Mouse (Mus musculus): ENCODE measurements at regions not wholly inside any gene's neighbourhood (a gene's known extent, or its start where the extent isn't known, plus 50 kb on each side); places are given as distances from the start of the nearest gene placed in this dataset.

- TF ChIP-seq GATA1 (IDR thresholded peaks at IDR 0.05; ENCODE audit: low read length), result no peak
Measured at GRCm38 (mm10) chr6:31124872-31125271, 166.0 kb upstream of the Klf14 start.

DNA sequence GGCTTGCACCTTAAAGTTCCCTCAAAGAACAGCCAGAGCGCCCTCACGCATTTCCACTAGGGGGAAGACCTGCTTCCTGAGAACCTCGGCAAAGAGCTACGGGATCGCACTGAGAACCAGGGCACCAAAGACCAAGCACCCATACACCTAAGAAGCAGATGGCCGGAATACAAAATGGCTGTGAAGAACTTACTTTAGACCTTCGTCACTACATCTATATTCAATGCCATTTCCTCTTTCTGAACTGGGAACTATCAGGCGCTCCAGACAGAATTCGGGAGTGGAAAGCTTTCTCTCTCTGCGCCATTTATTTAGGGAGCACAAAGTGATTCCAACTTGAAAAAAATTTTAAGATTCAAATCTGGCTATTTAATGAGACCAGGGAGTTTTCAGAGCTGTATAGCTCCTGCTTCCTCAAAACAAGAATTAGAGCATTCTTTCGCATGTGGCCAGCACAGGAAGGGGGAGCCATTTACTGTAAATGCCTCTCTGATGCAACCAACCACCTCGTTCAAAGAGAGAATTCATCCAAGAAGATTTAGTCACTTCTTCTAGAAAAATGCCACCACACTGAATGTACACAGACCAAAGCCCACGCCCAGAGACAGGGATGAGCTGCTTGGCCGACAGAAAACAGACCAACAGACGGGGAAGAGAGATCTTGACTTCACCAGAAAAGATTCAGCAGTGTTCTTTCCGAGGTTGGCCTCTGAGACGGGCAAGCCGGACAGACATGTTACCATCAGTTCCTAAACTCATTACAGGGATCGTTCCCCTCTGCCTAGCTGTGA is 166.6 kb upstream of the Klf14 start:
- TF ChIP-seq GATA1 (IDR thresholded peaks at IDR 0.05; ENCODE audit: low read length), result no peak

GRCm38 (mm10) chr6:31126131-31126871 is 167.4 kb upstream of the Klf14 start:
- no peak for TF ChIP-seq GATA1 (IDR thresholded peaks at IDR 0.05; ENCODE audit: low read length)

GRCm38 (mm10) chr6:31129170-31129569 is 170.3 kb upstream of the Klf14 start:
- TF ChIP-seq GATA1 (IDR thresholded peaks at IDR 0.05; ENCODE audit: low read length), result no peak

GRCm38 (mm10) chr6:31129987-31130386 is 171.1 kb upstream of the Klf14 start:
- no peak for TF ChIP-seq GATA1 (IDR thresholded peaks at IDR 0.05; ENCODE audit: low read length)

DNA sequence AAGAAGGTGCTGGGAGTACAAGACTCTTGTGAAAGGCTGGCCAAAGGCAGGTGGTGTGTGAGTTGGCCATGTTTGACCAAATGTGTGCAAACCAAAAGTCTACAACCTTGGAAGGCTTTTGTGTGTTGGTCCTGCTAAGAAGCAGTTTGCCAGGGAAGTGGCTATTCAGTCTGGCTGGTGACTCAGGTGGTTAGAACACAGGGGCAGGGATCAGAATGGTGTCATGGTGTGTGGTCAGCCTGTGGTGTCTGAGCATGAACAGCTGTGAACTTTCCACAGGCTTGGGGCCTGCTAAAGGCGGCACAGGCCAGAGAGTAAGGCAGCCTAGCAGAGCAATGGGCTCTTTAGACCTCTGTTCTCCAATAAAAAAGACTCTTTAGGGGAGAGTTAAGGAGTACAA is 171.6 kb upstream of the Klf14 start:
- TF ChIP-seq GATA1 (IDR thresholded peaks at IDR 0.05; ENCODE audit: low read length), result no peak

GRCm38 (mm10) chr6:31131716-31132115 is 172.8 kb upstream of the Klf14 start:
- TF ChIP-seq GATA1 (IDR thresholded peaks at IDR 0.05; ENCODE audit: low read length), result no peak

GRCm38 (mm10) chr6:31132396-31133190 is 173.7 kb upstream of the Klf14 start:
- no peak for TF ChIP-seq GATA1 (IDR thresholded peaks at IDR 0.05; ENCODE audit: low read length)

DNA sequence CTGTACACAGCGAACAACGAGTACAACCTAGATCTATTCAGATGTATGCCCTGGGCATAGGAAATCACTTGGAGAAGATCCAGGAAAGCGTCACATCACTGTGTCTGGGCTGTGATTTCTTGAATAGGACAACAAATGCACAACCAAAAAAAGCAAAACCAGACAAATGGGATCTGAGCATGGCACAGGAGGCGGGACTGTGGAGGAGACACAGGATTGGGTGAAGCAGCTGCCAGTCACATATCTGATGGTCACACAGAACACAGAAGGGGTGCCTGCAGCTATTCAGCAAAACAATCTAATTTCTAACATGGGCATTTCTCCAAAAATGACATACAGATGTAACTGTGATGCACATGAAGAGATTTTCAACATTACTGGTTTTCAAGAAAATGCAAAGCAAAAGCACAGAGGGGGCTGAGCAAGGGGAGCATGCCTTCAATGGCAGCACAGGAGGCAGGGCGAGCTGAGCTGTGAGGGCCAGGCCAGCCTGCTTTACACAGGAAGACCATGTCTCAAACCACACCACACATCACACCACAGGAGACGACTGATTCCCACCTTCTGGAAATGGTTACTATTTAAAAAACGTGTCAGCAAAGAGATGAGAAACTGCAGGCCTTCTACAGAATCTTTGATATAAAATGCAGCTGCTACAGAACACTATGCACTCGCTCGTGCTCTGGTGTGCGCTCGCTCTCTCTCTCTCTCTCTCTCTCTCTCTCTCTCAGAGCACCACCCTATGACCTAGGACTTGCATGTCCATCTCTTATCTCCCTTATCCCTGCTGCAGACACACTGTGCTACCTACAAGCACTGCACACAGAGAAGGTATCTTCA is 175.2 kb upstream of the Klf14 start:
- no peak for TF ChIP-seq GATA1 (IDR thresholded peaks at IDR 0.05; ENCODE audit: low read length)

DNA sequence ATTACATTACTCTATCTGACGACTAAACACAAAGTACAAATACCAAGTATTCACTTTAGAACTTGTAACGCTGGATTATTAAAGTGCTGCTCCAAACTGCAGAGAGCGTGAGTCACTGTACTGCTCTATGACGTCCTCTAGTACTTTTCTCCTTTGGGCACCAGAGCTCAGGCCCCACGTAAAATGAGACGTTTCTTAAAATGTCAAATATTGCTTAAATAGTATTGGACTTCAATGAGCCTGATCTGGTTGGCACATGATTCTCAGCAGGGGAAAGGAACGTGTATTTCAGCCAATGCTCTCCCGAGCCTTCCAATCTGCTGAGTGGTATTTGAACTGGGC is 175.8 kb upstream of the Klf14 start:
- no peak for TF ChIP-seq GATA1 (IDR thresholded peaks at IDR 0.05; ENCODE audit: low read length)

GRCm38 (mm10) chr6:31135580-31135979 is 176.7 kb upstream of the Klf14 start:
- no peak for TF ChIP-seq GATA1 (IDR thresholded peaks at IDR 0.05; ENCODE audit: low read length)

DNA sequence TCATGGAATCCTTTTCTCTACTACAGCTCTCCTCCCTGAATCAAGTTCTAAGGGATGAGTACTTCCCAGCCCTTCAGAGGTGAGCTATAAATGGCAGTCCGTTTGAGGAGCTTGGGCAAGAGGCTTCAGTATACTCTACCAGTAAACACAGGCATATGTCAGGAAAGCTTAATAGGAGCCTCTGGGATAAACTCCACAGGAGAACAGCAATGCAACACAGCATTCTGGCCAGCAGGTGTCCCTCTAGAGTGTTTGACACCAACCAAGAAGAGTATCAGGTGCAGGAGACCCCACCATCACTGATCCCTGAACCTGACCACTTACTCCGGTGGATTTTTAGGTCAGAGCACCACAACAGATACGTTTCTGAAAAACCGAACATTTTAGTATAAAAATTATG is 178.0 kb upstream of the Klf14 start:
- no peak for TF ChIP-seq GATA1 (IDR thresholded peaks at IDR 0.05; ENCODE audit: low read length)

DNA sequence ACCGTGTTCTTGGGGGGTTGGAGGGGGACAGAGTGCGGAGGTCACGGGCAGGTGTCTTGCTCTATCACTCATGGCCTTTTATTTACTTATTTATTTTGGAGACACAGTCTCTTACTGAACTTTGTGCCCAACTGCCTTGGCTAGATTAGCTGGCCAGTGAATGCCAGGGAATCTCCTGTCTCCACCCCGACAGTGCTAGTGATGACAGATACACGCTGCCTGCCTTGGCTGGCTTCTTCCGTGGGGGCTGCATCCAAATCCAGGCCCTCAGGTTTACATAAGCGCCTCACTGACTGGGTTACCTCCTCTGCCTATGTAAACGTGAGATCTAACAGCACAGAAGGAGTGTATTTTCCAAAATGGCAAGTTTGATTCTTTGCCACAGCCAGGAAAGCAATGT is 178.5 kb upstream of the Klf14 start:
- TF ChIP-seq GATA1 (IDR thresholded peaks at IDR 0.05; ENCODE audit: low read length), result no peak

DNA sequence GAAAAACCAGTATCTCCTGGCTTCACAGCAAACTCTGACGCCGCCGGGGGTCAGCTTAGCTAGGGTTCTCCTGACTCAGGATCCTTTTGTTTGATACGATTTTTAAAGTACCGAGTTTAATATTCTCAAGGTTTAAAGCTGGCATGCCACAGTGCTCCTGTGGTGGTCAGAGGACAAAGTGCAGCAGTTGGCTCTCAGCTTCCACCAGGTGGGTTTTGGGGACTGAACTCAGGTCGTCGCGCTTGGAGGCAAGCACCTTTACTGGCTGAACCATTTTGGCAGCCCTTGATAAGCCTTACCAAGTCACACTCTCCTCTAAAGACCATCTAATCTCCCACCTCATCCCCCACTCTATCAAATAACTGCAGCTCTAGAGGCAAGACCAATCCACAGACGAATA is 181.1 kb upstream of the Klf14 start:
- TF ChIP-seq GATA1 (IDR thresholded peaks at IDR 0.05; ENCODE audit: low read length), result no peak

GRCm38 (mm10) chr6:31140593-31140992 is 181.7 kb upstream of the Klf14 start:
- TF ChIP-seq GATA1 (IDR thresholded peaks at IDR 0.05; ENCODE audit: low read length), result no peak
